Mouse (Mus musculus) 3T3-L1 (cell line): ENCODE results near the gene Stmn1.
A peak's percentile ranks its signal among the peaks of the same experiment; 100 is the strongest.

Source experiments
- DNase-seq: peaks from one replicate; pipeline ENCODE4 v3.0.0-alpha.2; 2015; ENCODE audit warnings: low read depth, low spot score

Gene Stmn1

DNA sequence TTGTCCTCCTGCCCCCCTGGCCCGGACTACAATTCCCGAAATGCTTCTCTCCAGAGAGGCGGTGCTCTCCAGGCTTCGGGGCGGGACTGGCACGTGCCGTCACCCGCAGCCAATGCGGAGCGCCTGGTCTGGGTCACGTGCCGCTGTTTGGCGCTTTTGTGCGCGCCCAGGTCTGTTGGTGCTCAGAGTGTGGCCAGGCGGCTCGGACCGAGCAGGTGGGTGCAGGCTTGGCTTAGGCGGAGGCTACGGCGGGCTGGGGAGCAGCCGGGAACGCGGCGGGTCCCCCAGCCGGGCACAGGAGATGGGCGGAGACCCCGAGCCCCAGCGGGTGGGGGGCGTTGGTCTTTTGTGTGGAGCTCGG, at the start of gene Stmn1:
Gene Stmn1, plus strand, starts transcription at position 106 of the 361 bp plus-strand sequence.
- DNase-seq, result peak; percentile 95

DNA sequence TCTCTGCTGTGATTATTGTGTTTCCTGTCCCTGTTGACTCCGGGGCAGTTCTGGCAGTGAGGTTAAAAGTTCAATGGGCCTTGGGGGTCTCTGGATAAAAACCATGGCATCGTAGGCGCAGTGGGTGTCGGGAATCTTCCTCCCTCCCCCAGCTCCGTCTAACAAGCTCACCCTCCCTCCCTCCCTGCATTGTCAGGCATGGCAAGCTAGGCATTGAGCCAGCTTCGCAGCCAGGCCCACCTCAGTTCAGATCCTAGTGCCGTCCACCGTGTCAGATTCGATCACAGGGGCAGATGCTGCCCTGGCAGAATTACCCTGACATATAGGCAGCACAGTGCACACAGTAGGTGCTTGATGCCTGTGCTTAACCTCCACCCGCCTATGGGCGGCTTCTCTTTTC, 46.1 kb upstream of the Stmn1 start:
- DNase-seq, result no peak

DNA sequence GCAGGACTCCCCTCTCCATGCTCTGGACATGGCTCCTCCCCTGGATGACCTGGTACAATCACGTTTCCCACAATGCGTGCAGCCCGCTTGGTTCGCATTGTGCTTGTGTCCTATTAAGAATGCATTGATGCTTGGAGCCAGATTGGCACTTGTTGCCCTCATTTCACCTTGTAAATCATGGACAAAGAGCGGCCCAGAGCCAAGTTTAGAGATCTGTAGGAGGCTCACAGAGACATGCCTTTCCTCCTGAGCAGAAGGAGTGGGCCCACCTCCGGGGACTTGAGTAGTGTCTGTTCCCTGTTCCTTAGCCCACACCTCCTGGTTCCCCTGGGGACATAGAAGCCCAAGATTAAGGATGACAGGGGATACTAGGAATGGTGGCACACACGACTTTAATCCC, 44.2 kb upstream of the Stmn1 start:
- DNase-seq, result no peak

DNA sequence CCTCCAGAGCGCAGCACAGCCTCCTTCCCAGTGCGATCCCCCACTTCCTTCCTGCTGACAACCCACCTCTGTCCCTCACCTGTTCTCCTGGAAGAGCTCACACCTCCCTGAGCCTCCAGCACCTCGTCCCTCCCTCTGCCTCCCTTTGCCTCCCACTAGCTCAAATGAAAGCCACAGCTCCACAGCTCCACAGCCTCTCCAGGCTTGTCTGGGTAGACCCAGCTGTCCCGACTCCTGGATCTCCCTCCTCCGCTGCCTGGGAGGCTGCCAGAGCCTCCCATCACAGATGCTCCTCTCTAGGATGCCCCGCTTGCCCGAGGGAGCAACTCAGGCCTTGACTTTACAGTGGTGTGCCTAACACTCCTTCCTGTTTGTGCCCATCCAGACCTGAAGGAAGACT, 43.0 kb upstream of the Stmn1 start:
- DNase-seq, result no peak

DNA sequence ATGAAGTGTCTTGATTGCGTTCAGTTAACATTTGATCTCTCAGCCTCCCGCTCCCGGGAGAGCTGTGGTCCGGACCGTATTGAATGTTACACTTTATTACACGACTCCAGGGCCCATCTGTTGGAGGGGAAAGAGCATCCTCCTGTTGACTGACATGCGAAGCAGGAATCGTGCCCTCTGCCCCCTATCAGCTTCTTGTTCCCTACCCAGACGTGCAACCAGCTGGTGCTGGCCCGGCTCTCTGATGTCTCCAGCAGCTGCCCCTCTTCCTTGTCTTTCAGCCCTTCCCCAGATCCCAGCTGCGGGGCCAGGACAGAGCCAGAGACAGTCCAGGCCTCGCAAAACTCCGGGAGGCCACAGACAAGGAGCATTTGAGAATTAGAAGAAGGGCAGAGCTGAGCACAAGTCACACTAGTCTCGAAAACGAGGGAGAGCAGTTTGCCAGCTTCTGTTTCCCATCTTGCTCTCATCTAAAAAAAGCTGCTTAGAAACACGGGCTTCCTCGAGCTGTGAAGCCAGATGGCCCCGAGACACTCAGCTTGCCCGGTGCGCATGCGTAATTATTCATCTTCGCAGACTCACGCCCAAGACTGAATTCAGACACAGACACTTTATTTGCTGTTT, 37.6 kb upstream of the Stmn1 start:
- DNase-seq, result no peak

DNA sequence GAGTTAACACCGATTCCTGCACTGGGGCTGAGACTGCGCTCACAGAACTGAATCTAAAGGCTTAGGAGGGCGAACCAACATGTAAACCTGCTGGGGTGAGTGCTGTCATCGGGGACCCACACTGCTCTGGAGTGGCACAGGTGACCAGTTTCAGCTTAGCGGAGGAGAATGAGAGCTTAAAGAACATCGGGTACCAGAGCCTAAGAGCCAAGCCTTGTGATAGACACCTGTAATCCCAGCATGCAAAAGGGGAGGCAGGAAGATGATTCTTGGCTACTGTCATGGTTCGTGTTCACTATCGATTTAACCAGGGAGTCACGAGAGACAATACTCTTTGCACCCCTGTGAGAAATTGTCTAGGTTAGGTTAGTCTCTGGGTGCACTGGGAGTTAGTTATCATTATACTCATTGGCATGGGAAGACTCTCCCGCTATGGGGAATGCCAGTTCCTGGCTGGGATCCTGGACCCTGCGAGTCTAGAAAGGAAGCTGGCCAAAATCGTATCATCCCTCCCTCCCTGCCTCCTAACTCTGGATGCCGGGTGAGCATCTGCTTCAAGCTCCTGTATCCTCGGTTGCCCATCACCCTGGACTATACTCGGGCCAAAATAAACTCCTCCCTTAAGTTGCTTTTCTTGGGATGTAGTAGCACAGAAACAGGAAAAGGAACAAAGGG, 35.3 kb upstream of the Stmn1 start:
- DNase-seq, result no peak

DNA sequence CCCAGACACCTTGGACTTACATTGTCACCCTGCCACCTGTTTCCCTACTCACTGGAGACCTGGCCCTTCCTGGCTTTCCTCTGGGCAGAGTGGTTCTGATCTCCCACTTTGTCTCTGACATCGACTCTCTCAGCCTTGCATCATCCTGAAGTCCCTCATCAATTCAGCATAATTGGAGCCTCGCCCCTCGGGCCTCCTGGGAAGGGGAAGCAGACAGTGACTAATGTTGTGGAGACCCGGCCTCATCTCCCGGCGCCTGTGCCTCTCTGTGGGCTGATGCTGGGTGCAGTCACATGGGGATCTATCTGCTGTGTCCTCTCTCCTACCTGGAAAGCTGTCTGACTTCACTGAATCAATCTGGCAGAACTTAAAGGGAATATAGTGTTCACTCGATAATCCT, 31.9 kb upstream of the Stmn1 start:
- DNase-seq, result no peak

DNA sequence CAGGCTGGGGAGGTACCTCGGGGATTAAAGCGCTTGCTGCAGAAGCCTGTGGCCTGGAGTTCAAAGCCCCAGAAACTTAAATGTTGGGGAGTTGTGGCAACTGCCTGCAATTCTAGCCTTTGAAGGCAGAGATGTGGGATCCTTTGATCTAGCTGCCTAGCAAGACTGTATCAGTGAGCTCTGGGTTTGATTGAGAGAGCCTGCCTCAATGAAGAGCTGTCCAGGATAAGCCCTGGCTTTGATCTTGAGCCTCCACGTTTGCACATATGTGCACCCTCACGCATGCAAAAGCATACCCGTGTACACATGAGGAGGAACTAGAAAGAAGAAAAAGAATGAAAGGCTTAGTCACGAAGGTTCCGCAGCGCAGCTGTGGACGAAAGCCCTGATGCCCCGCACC, 31.5 kb upstream of the Stmn1 start:
- no peak for DNase-seq

DNA sequence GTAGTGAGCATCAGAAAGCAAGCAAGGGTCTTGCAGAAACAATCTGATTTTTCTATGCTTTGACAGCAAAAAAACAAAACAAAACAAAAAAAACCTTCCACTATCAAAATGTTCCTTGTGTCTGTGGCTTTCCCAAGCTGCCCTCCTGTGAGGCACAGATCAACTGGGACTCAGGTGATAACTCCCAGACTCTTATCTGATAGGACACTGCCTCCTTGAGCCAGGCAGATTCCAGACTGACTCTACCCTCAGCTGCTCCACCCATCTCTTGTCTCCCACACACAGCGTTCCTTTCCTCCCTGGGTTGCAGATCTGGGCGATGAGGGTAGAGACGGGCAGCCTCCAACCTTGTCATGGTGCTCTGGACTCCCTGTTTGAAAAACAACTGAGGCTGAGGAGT, 29.0 kb upstream of the Stmn1 start:
- DNase-seq, result no peak

DNA sequence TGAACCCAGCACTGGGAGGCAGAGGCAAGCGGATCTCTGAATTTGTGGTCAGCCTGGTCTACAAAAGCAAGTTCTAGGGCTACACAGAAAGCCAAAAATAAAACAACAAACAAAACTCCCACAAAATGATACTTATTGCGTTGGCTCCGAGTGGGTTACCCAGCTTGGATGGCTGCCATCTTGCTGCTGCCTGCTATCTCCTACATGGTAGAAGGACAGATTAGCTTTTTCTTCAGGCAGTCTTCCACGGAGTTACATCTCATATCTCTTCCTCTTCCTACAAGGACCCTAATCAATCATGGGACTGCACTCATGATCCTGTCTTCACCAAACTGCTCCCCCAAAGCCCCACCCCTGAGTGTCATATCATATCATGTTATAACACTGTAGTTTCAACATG, 28.2 kb upstream of the Stmn1 start:
- no peak for DNase-seq

DNA sequence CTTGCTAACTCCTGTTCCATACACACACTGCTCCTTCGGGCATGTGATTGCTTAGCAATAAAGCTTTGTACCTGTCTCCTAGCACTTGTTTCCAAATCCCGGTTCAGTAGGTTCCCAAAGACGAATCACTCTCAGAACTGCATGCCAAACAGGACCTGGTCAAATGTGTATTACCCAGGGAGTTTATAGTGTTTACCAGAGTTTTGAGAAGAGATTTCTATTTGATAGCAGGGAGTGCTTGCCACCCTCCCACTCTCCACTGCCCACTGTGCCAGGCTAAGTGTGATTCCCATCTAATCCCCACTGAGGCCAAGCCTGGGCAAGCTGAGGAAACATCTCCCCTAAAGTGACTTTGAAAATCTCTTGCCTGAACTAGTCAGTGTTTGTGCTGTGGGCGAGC, 25.9 kb upstream of the Stmn1 start:
- DNase-seq, result no peak

DNA sequence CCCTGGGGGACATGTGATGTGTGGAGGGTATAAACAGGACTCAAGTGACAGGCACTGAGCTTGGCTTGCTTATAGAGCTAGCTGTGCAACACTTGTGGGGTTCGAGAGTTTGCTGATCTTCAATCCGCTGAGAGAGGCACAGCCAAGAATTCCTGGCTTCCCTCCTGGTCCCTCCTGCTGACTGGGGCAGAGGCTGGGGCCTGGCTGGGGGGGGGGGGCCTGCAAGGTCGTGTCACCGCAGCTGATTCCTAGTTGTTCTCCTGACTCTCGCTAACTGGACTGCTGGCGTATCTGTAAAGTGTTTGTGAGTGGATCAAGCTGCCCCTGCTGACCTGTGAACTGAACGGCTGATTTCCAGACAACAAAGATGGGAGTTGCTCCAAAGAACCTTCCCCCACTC, 24.5 kb upstream of the Stmn1 start:
- DNase-seq, result no peak

DNA sequence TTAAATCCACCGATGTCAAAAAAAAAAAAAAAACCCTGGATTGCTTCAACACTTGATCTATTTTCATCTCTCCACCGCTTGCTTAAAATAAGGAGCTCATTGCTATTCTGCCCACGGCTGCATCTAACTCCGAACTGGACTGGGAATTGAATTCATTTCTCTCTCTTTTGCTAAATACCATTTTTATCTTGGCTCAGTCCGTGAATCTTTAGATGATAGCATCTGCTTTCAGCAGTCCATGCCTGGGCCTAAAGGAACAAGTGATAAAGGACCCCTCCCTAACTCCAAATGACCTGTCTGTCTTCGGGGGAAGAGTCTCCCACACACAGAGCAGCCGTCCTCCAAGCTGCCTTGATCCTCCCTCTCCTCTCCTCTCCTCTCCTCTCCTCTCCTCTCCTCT, 23.2 kb upstream of the Stmn1 start:
- no peak for DNase-seq

DNA sequence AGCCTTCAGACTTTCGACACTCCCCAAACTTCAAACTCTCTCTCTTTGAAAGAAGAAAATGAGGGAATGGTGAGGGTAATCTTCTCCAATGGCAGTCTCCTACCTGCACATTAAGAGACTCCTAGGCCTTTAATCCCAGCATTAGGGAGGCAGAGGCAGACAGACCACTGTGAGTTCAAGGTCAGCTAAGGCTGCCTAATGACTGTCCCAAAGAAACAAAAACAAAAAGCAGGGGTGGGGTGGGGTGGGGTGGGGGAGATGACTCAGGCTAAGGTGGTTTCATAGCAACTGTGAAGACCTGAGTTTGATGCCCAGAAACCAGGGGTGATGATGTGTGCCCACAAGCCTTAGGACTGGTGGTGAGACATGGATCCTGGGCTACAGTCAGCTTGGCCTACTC, 22.6 kb upstream of the Stmn1 start:
- peak; percentile 9 for DNase-seq

DNA sequence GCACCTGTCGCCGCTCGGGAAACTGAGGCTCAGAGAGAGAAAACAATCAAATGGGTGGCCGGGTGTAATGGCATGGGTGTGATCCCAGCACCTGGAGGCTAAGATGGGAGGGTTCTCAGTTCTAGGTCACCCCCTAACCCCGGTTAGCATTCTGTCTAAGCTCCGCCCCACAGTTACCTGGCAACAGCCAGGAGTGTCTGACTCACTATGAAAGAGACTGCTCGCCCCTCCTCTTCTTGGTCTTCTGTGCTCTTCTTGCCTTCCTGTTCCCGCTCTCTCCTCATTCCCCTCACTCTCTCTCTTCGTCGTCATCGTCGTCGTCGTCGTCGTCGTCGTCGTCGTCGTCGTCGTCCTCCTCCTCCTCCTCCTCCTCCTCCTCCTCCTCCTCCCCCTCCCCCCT, 20.2 kb upstream of the Stmn1 start:
- no peak for DNase-seq

DNA sequence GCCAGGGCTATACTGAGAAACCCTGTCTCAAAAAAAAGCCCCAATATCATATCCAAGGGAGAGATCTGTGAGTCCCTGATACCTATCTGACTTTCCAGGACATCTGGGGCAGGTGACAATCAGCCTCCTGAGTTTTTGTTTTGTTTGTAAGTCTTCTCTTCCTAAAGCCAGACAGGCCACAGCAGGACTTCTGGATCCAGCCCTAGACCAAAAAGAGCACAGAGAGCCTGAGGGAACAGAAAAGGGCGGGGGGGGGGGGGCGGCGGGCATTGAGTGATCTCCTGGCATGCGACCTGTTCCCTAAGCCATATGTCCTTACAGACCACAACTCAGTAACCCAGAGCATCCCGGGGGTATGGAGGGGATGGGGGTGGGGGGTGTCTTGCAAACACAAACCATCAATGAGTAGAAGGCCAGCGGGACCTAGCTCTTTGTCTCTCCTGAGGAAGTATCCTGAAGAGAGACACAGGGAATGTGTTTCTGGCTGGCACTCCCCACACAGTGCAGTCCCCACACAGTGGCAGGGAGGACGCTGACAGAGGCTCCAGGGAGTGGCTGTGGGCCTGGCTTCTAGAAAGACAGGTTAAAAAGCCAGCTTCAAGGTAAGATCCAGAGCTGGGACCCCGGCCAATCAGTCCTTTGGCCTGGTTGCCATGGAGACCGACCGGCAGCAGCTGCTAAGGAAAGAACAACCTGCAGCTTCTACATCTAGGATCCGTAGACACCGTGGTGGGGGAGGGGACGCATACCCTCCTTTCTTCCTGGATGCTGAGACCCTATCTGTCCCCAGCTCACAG, 18.3 kb upstream of the Stmn1 start:
- DNase-seq, result no peak

DNA sequence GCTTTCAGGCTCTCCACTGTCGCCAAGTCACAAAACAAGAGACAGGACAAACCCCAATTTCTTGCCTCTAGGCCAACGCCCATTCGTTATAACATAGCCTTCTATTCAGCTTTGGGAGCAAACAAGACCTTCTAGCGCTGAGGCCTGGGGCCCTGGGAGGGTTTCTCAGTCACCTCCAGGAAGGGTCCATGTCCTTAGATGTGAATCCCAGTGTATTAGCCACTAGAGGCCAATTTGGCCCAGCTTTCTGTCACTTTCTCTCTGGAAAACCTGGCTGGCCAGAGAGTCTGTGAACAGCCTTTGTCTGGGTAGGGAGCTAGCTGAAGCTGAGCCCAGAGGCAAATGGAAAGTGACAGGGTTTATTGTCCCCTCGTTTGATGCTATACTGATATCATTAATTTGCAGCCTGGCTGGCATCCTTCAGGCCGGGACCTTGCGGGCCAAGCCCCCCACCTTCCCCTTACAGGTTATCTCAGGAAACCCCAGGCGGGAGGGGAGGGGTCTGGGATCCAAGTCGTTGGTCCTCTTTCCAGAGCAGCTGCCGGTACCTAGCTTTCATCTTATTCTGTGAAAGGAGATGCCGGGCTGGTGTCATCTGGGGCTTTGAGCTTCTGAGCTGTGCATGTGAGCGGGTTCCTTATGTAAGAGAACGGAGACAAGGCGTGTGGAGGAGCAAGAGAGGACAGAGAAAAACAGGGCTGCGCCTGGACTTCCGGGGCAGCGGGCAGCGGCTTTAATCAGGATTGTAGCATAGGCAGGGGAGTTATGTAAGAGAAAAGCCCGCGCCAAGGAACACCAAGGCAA, 17.5 kb upstream of the Stmn1 start:
- no peak for DNase-seq

DNA sequence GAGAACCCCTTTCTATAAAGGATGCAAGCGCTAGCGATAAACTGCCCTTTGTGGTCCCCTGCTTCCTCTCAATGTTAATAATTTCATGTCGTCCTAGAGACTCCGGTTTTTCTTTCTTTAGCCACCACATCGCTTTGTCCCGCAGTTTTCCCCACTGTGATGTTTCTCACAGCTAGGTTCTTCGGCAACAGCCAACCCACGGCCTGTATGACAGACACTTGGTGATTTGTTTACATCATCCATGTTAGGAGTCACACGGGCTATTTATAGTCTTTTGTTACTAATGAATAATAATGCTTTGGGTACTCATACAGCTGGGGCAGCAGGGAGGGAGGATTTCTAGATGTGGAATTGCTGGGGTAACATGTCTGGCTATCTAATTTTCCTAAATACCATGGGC, 16.6 kb upstream of the Stmn1 start:
- DNase-seq, result no peak

DNA sequence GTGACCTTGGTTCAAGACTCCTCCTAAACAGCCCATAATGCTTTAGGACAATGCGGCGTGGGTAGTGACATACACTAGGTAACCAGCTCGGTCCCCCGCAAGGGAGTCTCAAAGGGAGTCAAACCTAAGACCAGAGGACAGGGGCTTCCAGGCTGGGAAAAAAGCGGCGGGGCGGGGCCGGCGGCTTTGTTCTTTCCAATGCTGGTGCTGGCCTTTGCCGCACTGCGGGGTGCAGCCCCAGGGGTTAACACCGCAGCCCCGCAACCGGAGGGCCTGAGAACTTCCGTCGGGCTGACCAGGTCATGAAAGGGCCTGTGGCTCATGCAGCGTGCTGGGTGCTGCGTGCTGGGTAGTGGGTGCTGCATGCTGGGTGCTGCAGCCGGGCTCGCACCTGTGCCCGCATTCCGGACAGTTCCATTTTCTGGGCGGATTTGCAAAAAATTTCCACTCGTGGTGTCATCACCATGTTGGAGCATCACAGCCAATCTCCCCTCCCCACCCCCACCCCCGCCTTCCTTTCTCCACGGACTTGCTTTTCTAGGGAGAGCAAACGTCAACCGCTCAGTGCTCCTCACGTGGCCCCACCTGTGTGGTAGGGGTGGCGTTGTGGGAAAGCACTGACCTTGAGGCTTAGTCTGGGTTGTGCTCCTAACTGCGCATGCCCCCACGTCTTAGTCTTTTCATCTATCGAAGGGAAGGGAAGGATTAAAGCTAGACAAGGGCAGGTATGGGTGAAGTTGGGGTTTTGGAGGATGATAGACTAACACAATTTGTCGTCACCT, 14.3 kb upstream of the Stmn1 start:
- DNase-seq, result no peak

DNA sequence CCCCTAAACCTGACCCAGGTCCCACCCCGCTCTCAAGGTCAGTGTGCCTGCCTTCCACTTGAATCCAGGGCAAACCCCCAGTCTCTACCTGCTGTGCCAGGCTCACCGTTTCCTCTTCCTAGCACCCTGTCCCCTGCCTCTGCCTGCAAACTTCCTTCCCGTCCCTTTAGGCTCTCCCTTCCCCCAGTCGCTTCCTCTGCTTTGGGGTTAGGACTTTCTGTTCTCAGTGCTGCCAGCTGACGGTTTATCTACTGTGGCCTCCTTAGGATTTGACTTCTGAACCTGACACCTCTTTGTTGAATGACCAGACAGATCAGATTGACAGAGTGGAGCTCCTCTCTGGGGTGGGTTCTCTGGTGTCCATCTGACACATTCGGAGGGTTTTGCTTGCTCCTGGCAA, 12.8 kb upstream of the Stmn1 start:
- no peak for DNase-seq

DNA sequence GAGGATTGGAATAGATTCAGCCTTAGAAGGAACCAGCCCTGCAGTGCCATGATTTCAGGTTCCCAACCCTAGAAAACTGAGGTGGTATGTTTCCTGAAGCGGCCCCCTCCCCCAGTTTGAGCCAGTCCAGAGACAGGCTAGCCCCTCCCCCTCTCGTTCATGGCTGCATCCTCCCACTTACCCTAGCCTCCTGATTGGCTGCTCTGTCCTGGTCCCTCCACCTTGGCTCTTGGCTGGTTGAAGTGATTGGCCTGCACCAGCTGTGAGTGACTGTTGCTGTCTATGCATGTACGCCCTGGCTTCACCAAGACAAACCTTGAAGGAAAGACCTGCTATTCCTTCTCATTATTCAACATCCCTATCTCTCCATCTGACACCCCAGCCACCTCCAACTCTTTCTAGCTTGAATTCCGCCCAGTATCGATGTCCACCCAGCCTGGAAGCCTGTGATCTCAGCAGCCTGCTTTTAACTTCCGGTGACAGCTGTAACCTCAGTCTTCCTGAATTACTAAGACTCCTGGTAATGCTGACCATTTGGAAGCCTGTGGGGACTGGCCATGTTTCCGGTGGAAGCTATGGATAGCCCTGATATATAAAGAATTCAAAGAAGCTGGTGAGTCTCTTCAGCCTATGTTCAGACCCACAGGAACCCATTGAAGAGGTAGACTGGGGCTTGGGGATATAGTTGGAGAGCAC, 10.8 kb upstream of the Stmn1 start:
- DNase-seq, result no peak
